Mouse (Mus musculus) adrenal gland (tissue): ENCODE data around the gene Hmga2.

Experiments used
- intact Hi-C: fragments of 180-260 bp; cut with DNase I; formaldehyde crosslinking; loops from one replicate; pipeline ENCODE4 v1.15.1; 2025

Gene Hmga2

DNA sequence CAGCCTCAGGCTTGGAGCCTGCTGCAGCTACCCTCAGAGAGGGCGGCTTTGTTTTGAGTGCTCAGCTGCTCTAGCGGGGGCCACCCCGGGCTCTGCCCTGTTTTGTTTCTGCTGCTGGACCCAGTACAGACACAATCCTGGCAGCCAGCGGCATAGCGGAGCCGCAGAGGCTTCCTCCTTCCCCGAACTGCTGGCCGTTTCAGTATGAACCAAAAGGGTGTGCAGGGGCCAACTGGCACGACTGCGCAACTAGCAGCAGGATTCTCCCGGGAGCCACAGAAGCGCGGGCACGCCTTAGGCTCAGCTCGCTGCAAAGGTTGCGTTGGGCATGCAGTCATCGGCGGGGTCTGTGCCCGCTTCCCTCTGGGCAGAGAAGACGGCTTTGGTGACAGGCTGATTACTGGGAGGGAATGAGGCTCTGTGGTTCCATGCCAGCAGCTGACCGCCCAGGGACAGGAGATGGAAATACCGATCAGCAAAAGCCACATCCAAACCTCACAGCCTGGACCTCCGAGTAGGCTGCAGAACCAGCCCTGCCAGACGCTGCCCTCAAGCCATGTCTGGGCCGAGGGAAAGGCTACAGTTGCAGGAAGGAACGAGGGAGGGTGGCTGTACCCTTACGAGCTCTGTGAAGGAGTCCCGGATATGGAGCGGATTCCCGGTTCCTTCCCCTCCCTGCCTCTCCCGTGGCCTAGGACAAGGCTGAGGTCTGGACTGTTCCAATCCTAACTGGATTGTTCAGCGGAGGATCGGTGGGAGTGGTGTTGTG is 47.7 kb downstream of the Hmga2 start:
- intact Hi-C loops: no loop called here

GRCm38 (mm10) chr10:120426086-120426610 is 50.1 kb downstream of the Hmga2 start:
- intact Hi-C loops: no loop called here

DNA sequence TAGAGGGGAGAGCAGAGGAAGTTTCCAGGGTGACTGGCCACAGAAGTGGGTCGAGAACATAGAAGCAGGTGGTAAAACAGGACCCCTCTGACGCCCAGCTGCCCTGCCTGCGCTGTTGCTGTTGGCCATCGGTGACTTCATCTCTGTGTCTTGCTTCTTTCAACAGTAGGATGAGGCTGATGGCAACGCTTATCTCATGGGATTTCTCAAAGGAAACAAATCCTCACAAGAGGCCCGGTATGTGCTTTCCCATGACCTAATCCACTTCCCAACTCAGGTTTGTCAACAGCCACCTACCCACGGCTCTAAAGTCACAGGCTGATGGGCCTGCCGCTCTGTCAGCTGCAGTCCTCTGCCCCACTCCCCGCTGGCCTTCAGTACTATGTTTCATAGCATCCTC is 52.3 kb downstream of the Hmga2 start:
- intact Hi-C loops: no loop called here

GRCm38 (mm10) chr10:120423256-120423655 is 53.0 kb downstream of the Hmga2 start:
- intact Hi-C loops: no loop called here

GRCm38 (mm10) chr10:120422820-120423219 is 53.4 kb downstream of the Hmga2 start:
- intact Hi-C loops: no loop called here

- intact Hi-C loops: no loop called here
Measured at GRCm38 (mm10) chr10:120422050-120422449, 54.2 kb downstream of the Hmga2 start.

- intact Hi-C loops: no loop called here
Measured at GRCm38 (mm10) chr10:120420971-120421629, 55.2 kb downstream of the Hmga2 start.

- intact Hi-C loops: no loop called here
Measured at GRCm38 (mm10) chr10:120418738-120419523, 57.3 kb downstream of the Hmga2 start.

DNA sequence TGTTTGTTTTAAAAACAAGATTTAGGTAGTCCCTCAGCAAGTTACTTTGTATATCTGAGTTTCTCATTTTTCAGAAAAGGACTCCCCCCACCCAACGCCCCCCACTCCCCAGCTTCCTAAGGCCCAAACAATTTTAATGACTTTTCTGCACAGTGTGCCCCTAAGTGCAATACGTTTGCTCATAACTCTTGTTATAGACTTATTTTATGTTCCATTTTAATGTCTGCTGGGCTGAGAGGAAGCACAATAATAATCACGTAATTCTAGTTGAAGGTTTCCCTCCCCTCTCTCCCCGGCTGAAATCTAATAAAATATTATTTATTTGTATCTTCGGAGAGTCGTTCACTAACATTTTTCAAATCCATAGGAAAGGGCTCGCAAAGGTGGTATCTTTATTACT is 58.1 kb downstream of the Hmga2 start:
- intact Hi-C loops: no loop called here

- intact Hi-C loops: no loop called here
Measured at GRCm38 (mm10) chr10:120417488-120418118, 58.7 kb downstream of the Hmga2 start.

DNA sequence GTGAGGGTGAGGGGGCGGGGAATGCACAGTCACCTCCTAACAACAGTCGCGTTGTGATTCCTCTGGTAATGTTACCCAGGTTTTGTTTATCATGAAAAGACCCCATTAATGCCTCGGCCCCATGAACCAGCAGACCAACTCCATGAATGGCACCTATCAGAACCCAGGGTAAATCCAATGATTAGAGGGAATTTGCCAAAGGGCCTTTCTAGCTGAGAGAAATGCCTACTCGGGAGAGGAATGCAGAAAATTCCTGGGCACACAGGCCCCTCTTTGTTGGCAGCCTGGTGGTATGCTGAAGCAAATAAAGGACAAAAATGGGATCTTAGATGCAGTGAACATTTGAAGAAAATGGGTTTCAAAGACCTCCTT is 59.2 kb downstream of the Hmga2 start:
- intact Hi-C loops: no loop called here

GRCm38 (mm10) chr10:120416628-120417027 is 59.6 kb downstream of the Hmga2 start:
- intact Hi-C loops: no loop called here

GRCm38 (mm10) chr10:120412215-120412614 is 64.1 kb downstream of the Hmga2 start:
- intact Hi-C loops: no loop called here

GRCm38 (mm10) chr10:120410958-120411357 is 65.3 kb downstream of the Hmga2 start:
- intact Hi-C loops: no loop called here

- intact Hi-C loops: no loop called here
Measured at GRCm38 (mm10) chr10:120409131-120409530, 67.1 kb downstream of the Hmga2 start.

DNA sequence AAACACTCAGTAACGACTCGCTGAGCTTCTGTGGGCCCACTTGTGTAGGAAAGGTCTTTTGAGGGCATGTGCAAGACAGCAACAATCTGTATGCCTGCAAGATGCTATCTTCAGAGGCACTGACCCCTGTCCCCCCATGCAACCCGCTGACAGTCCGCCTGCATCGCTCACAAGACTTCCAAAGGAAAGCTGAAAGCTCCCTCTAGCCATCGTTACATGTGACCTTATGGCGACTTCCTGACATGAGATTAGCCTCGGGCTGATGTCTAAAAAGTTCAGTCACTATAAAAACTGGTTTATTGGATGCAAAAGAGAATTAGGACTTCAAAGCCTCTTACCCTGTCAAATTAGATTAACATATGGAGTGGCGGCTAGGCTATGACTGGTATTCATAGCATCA is 69.0 kb downstream of the Hmga2 start:
- intact Hi-C loops: no loop called here

- intact Hi-C loops: no loop called here
Measured at GRCm38 (mm10) chr10:120406038-120406437, 70.2 kb downstream of the Hmga2 start.

- intact Hi-C loops: no loop called here
Measured at GRCm38 (mm10) chr10:120405322-120405721, 70.9 kb downstream of the Hmga2 start.

GRCm38 (mm10) chr10:120402966-120403365 is 73.3 kb downstream of the Hmga2 start:
- intact Hi-C loops: no loop called here

DNA sequence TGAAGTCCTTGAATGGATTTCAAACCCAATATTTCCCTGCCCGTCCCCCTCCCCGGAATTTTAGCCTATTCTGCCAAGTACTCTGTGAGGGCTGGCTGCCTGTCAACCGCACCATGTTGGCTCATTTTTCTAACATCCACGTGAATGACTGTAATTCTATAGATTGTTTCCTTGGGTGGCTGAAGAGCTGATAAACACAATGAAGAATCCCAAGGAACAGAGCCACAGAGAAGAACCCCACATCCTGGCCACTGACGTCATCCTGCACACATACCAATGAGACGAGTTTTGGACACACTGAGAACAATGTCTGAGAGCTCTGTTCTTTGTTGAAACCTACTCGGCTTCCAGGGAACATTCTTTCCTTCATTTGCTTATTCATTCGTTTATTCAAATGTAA is 74.5 kb downstream of the Hmga2 start:
- intact Hi-C loops: no loop called here

GRCm38 (mm10) chr10:120399846-120400510 is 76.3 kb downstream of the Hmga2 start:
- intact Hi-C loops: loop anchor here (10.0 kb wide), 1 partner anchor 75 kb away; the partner anchor contains the start of gene Hmga2
